Mouse (Mus musculus): ENCODE data around the gene Rab30.

DNA sequence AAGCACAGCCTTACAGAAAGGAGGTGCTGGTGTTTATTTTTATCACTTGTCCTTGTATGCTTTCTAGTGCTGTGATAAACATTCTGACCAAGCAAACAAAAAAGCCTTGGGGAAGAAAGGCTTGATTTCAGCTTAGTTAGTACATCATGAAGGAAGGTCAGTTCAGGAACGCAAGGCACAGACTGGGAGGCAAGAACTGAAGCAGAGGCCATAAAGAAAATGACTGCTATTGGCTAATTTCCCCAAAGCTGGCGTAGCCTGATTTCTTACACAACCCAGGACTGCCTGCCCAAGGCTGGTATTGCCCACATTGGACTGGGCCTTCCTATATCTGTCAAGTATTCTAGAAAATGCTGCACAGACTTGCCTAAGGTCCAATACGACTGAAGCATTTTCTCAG is 106.8 kb downstream of the Rab30 start:
- TF ChIP-seq CTCF (IDR thresholded peaks at IDR 0.05; ENCODE audit: control insufficient read depth, insufficient read depth, insufficient read length) = no peak
- TF ChIP-seq CEBPB (IDR thresholded peaks at IDR 0.05; ENCODE audit: low read depth) = no peak

Measured in C2C12 (cell line).